ENCODE assay signal across 20 mouse cellular contexts in genomic region chr11:5569474-5569873, GRCm38 (mm10). TPM values are rescaled to one million over a fixed set of nuclear protein-coding genes. Genes with fewer than 3 reads are reported as not detected.
"Had no signal": no experiment of that assay in that cellular context is flagged by ENCODE, and none has a peak within 500 bp of the region (broad histone marks: within the 10 kb centered on the region; RNA-seq: fewer than 3 reads in every experiment).

TSS of gene Ankrd36 (plus strand) at chr11:5569684.

- H3K4me2 ChIP-seq: limb, embryonic 12.5 days; liver, embryonic 13.5 days; lung, embryonic 15.5 days; midbrain, embryonic 13.5 days; neural tube, embryonic 12.5 days; stomach, embryonic 15.5 days had no signal

- H3K9me3 ChIP-seq: lung, embryonic 15.5 days; midbrain, embryonic 13.5 days; neural tube, embryonic 12.5 days; stomach, embryonic 15.5 days had no signal

- H3K9ac ChIP-seq: limb, embryonic 12.5 days; liver, embryonic 13.5 days; liver, postnatal 0 days; lung, embryonic 15.5 days; midbrain, embryonic 13.5 days; neural tube, embryonic 12.5 days; stomach, embryonic 15.5 days had no signal

- ATAC-seq: liver, postnatal 0 days; midbrain, embryonic 13.5 days had no signal

- H3K4me1 ChIP-seq: limb, embryonic 12.5 days; lung, embryonic 15.5 days; midbrain, embryonic 13.5 days; neural tube, embryonic 12.5 days; stomach, embryonic 15.5 days had no signal

- H3K27me3 ChIP-seq: limb, embryonic 12.5 days; liver, embryonic 13.5 days; lung, embryonic 15.5 days; midbrain, embryonic 13.5 days; neural tube, embryonic 12.5 days; stomach, embryonic 15.5 days had no signal

- DNase-seq: kidney, adult 8-10 months; kidney, postnatal 25 days; layer of hippocampus, postnatal 36 days; liver; liver, embryonic 13.5 days; liver, postnatal 0 days; lung, postnatal 14 days; right cerebral cortex, postnatal 14 days; thymus, adult 18-20 months; thymus, postnatal 14 days had no signal

- H3K27ac ChIP-seq: limb, embryonic 12.5 days; liver, embryonic 13.5 days; lung, embryonic 15.5 days; macrophage; midbrain, embryonic 13.5 days; neural tube, embryonic 12.5 days; stomach, embryonic 15.5 days had no signal

- H3K4me3 ChIP-seq: limb, embryonic 12.5 days; liver, embryonic 13.5 days; lung, embryonic 15.5 days; midbrain, embryonic 13.5 days; neural tube, embryonic 12.5 days; stomach, embryonic 15.5 days had no signal

- H3K36me3 ChIP-seq: limb, embryonic 12.5 days; liver, embryonic 13.5 days; lung, embryonic 15.5 days; midbrain, embryonic 13.5 days; neural tube, embryonic 12.5 days; stomach, embryonic 15.5 days had no signal

RNA-seq across cellular contexts. Expression of gene Ankrd36, which starts in this region (rescaled TPM):
- total RNA-seq: layer of hippocampus, postnatal 36 days; left cerebral cortex, adult 8-10 months; left cerebral cortex, postnatal 25 days; neutrophil, adult 5-6 weeks had no signal
- polyA plus RNA-seq: kidney, embryonic 16.5 days; limb, embryonic 12.5 days; macrophage; midbrain, embryonic 13.5 days; neural tube, embryonic 12.5 days had no signal
